Mouse (Mus musculus): Measurements from ENCODE around the gene Ms4a6d.

GRCm38 (mm10) chr19:11547911-11548310, 56.7 kb downstream of the Ms4a6d start:
- TF ChIP-seq MYOG (IDR thresholded peaks at IDR 0.05; ENCODE audit: control insufficient read depth in 1 of 3, insufficient read depth in 1 of 3, insufficient read length in 2 of 3, low read depth in 2 of 3) = no peak
- no peak for TF ChIP-seq MYOD1 (IDR thresholded peaks at IDR 0.05; ENCODE audit: control insufficient read depth in 1 of 3, insufficient read length in 2 of 3, low read depth in 2 of 3)
